Mouse (Mus musculus): ENCODE results near the gene Krt31.

Gene Krt31

GRCm38 (mm10) chr11:100005905-100006304 is 44.4 kb downstream of the Krt31 start:
- no peak for DNase-seq (ENCODE audit: low spot score in 2 of 2)

- DNase-seq (ENCODE audit: low spot score in 2 of 2), result no peak
These were observed 45.5 kb downstream of the Krt31 start for GRCm38 (mm10) chr11:100004846-100005245.

GRCm38 (mm10) chr11:99999091-99999490 is 51.3 kb downstream of the Krt31 start:
- DNase-seq (ENCODE audit: low spot score in 2 of 2), result no peak

Data from natural killer cell, adult 2 months (primary cell).